Mouse (Mus musculus): ENCODE measurements around the gene Rnf135. TPM values are rescaled to one million over a fixed set of nuclear protein-coding genes. Genes with fewer than 3 reads are reported as not detected.
"Not testable (repeated sequence)": the region's sequence is repeated elsewhere in the genome, so short reads cannot be mapped to it uniquely, and the experiment has no call there.

Gene Rnf135
- polyA plus RNA-seq, 1 experiment = 0.03 TPM

- peaks cover 9% of the 10 kb centered on the region for H3K4me1 ChIP-seq (ENCODE audit: control insufficient read depth)
- H3K36me3 ChIP-seq (ENCODE audit: control insufficient read depth) = no peaks in the 10 kb centered on the region
- TF ChIP-seq TAL1 (IDR thresholded peaks at IDR 0.05; ENCODE audit: low read length) (no peak), GATA1 (IDR thresholded peaks at IDR 0.05; ENCODE audit: low read length) (no peak)
- H3K4me3 ChIP-seq (replicated peaks) = no peak overlapping the region
- H3K27me3 ChIP-seq (ENCODE audit: control insufficient read depth) = peaks cover 10% of the 10 kb centered on the region
- H3K9me3 ChIP-seq (ENCODE audit: control insufficient read depth, low read length) = no peaks in the 10 kb centered on the region
These were observed 35.3 kb upstream of the Rnf135 start for GRCm38 (mm10) chr11:80148313-80148712.

- peaks cover 15% of the 10 kb centered on the region for H3K4me1 ChIP-seq (ENCODE audit: control insufficient read depth)
These were observed 34.7 kb upstream of the Rnf135 start for GRCm38 (mm10) chr11:80148974-80149373.

GRCm38 (mm10) chr11:80149412-80150023 is 34.1 kb upstream of the Rnf135 start:
- H3K4me1 ChIP-seq (ENCODE audit: control insufficient read depth) = peaks cover 21% of the 10 kb centered on the region
- H3K27me3 ChIP-seq (ENCODE audit: control insufficient read depth) = peaks cover 22% of the 10 kb centered on the region
- H3K36me3 ChIP-seq (ENCODE audit: control insufficient read depth) = no peaks in the 10 kb centered on the region
- no peak overlapping the region for H3K4me3 ChIP-seq (replicated peaks)
- H3K9me3 ChIP-seq (ENCODE audit: control insufficient read depth, low read length) = peaks cover 1% of the 10 kb centered on the region; the same call in 1 of the 2 replicates
- no peak for TF ChIP-seq GATA1 (IDR thresholded peaks at IDR 0.05; ENCODE audit: low read length)
- no peak for TF ChIP-seq TAL1 (IDR thresholded peaks at IDR 0.05; ENCODE audit: low read length)

More at GRCm38 (mm10) chr11:80148974-80149373, 34.7 kb upstream of the Rnf135 start:
- H3K27me3 ChIP-seq (ENCODE audit: control insufficient read depth) = peaks cover 16% of the 10 kb centered on the region
- not testable (repeated sequence) for H3K9me3 ChIP-seq (ENCODE audit: control insufficient read depth, low read length); H3K4me3 ChIP-seq (replicated peaks); H3K36me3 ChIP-seq (ENCODE audit: control insufficient read depth)

- no peak for TF ChIP-seq TAL1 (IDR thresholded peaks at IDR 0.05; ENCODE audit: low read length)
- no peak for TF ChIP-seq GATA1 (IDR thresholded peaks at IDR 0.05; ENCODE audit: low read length)
- Histone ChIP-seq H3K4me3 (replicated peaks) (no peak overlapping the region), H3K27me3 (ENCODE audit: control insufficient read depth) (peaks cover 32% of the 10 kb centered on the region), H3K4me1 (ENCODE audit: control insufficient read depth) (peaks cover 24% of the 10 kb centered on the region), H3K36me3 (ENCODE audit: control insufficient read depth) (no peaks in the 10 kb centered on the region), H3K9me3 (ENCODE audit: control insufficient read depth, low read length) (peaks cover 5% of the 10 kb centered on the region; the same call in 1 of the 2 replicates)
These were observed 33.1 kb upstream of the Rnf135 start for GRCm38 (mm10) chr11:80150566-80150965.

- peaks cover 41% of the 10 kb centered on the region for H3K27me3 ChIP-seq (ENCODE audit: control insufficient read depth)
- H3K4me3 ChIP-seq (replicated peaks) = no peak overlapping the region
- H3K4me1 ChIP-seq (ENCODE audit: control insufficient read depth) = peaks cover 19% of the 10 kb centered on the region
- TF ChIP-seq TAL1 (IDR thresholded peaks at IDR 0.05; ENCODE audit: low read length) = no peak
- no peak for TF ChIP-seq GATA1 (IDR thresholded peaks at IDR 0.05; ENCODE audit: low read length)
- peaks cover 5% of the 10 kb centered on the region; the same call in 1 of the 2 replicates for H3K9me3 ChIP-seq (ENCODE audit: control insufficient read depth, low read length)
- no peaks in the 10 kb centered on the region for H3K36me3 ChIP-seq (ENCODE audit: control insufficient read depth)
These were observed 32.1 kb upstream of the Rnf135 start for GRCm38 (mm10) chr11:80151541-80151940.

- H3K4me1 ChIP-seq (ENCODE audit: control insufficient read depth) = peaks cover 19% of the 10 kb centered on the region
- TF ChIP-seq GATA1 (IDR thresholded peaks at IDR 0.05; ENCODE audit: low read length) = no peak
- TF ChIP-seq TAL1 (IDR thresholded peaks at IDR 0.05; ENCODE audit: low read length) = no peak
These were observed 31.3 kb upstream of the Rnf135 start for GRCm38 (mm10) chr11:80152376-80152775.

GRCm38 (mm10) chr11:80153857-80154495 is 29.7 kb upstream of the Rnf135 start, which contains the start of gene Adap2:
Gene Adap2 (plus strand): TSS chr11:80154105.
- Histone ChIP-seq H3K4me1 (ENCODE audit: control insufficient read depth) (peaks cover 16% of the 10 kb centered on the region), H3K9me3 (ENCODE audit: control insufficient read depth, low read length) (peaks cover 5% of the 10 kb centered on the region; the same call in 1 of the 2 replicates), H3K36me3 (ENCODE audit: control insufficient read depth) (no peaks in the 10 kb centered on the region; the same call in 1 of the 2 replicates), H3K4me3 (replicated peaks) (peak within 1 kb of the TSS; percentile 68), H3K27me3 (ENCODE audit: control insufficient read depth) (peaks cover 51% of the 10 kb centered on the region)
- TF ChIP-seq GATA1 (IDR thresholded peaks at IDR 0.05; ENCODE audit: low read length) (0 out of 2 replicates have a peak, but pooled peaks have one; percentile 12), TAL1 (IDR thresholded peaks at IDR 0.05; ENCODE audit: low read length) (no peak)

More at GRCm38 (mm10) chr11:80152376-80152775, 31.3 kb upstream of the Rnf135 start:
- Histone ChIP-seq H3K4me3 (replicated peaks) (no peak overlapping the region), H3K36me3 (ENCODE audit: control insufficient read depth) (no peaks in the 10 kb centered on the region; the same call in 1 of the 2 replicates), H3K9me3 (ENCODE audit: control insufficient read depth, low read length) (peaks cover 5% of the 10 kb centered on the region; the same call in 1 of the 2 replicates), H3K27me3 (ENCODE audit: control insufficient read depth) (peaks cover 46% of the 10 kb centered on the region)

- H3K9me3 ChIP-seq (ENCODE audit: control insufficient read depth, low read length) = peaks cover 5% of the 10 kb centered on the region; the same call in 1 of the 2 replicates
- H3K4me3 ChIP-seq (replicated peaks) = peak overlapping the region; percentile 68
- TF ChIP-seq TAL1 (IDR thresholded peaks at IDR 0.05; ENCODE audit: low read length) (no peak), GATA1 (IDR thresholded peaks at IDR 0.05; ENCODE audit: low read length) (no peak)
- no peaks in the 10 kb centered on the region; the same call in 1 of the 2 replicates for H3K36me3 ChIP-seq (ENCODE audit: control insufficient read depth)
- peaks cover 16% of the 10 kb centered on the region for H3K4me1 ChIP-seq (ENCODE audit: control insufficient read depth)
- peaks cover 51% of the 10 kb centered on the region for H3K27me3 ChIP-seq (ENCODE audit: control insufficient read depth)
These were observed 29.1 kb upstream of the Rnf135 start for GRCm38 (mm10) chr11:80154501-80154900.

- H3K9me3 ChIP-seq (ENCODE audit: control insufficient read depth, low read length) = peaks cover 5% of the 10 kb centered on the region; the same call in 1 of the 2 replicates
- no peak overlapping the region for H3K4me3 ChIP-seq (replicated peaks)
- no peak for TF ChIP-seq TAL1 (IDR thresholded peaks at IDR 0.05; ENCODE audit: low read length)
- no peak for TF ChIP-seq GATA1 (IDR thresholded peaks at IDR 0.05; ENCODE audit: low read length)
- peaks cover 16% of the 10 kb centered on the region for H3K4me1 ChIP-seq (ENCODE audit: control insufficient read depth)
- peaks cover 51% of the 10 kb centered on the region for H3K27me3 ChIP-seq (ENCODE audit: control insufficient read depth)
- no peaks in the 10 kb centered on the region; the same call in 1 of the 2 replicates for H3K36me3 ChIP-seq (ENCODE audit: control insufficient read depth)
These were observed 28.1 kb upstream of the Rnf135 start for GRCm38 (mm10) chr11:80155541-80155940.
